Mouse (Mus musculus) kidney, postnatal 0 days (tissue): Measurements from ENCODE around the gene Lpar1. TPM values are rescaled to one million over a fixed set of nuclear protein-coding genes. Genes with fewer than 3 reads are reported as not detected.
A peak's percentile ranks its signal among the peaks of the same experiment; 100 is the strongest.

Source experiments
- ATAC-seq: fragments of 200-750 bp; cut with Nextera tagmentation; replicated peaks from 2 replicates; pipeline ENCODE4 v1.8.0; 2017; ENCODE audit warnings: low read depth, moderate number of reproducible peaks, moderate TSS enrichment, moderate library complexity; ENCODE audit not compliant: low FRiP score
- DNase-seq: peaks from one replicate; pipeline ENCODE4 v3.0.0-alpha.2; 2016; ENCODE audit warnings: low spot score
- H3K27ac ChIP-seq: fragments of 300-500 bp; sonication (generic); 2 replicates; pipeline ENCODE4 v1.5.1; 2014; ENCODE audit warnings: mild to moderate bottlenecking
- H3K27me3 ChIP-seq: fragments of 300-500 bp; sonication (generic); 2 replicates; pipeline ENCODE4 v1.6.1; 2014; ENCODE audit warnings: low read length, mixed read lengths; ENCODE audit not compliant: insufficient read depth
- H3K36me3 ChIP-seq: fragments of 300-500 bp; sonication (generic); 2 replicates; pipeline ENCODE4 v1.6.1; 2014; ENCODE audit warnings: low read length, mixed read lengths; ENCODE audit not compliant: insufficient read depth
- H3K4me1 ChIP-seq: fragments of 300-500 bp; sonication (generic); replicated peaks from 2 replicates; pipeline ENCODE4 v1.6.1; 2014; ENCODE audit warnings: antibody characterized with exemption, low read length, mixed read lengths; ENCODE audit not compliant: insufficient read depth
- H3K4me2 ChIP-seq: fragments of 300-500 bp; sonication (generic); 2 replicates; pipeline ENCODE4 v1.6.1; 2014; ENCODE audit warnings: mild to moderate bottlenecking, low read length, moderate library complexity, mixed read lengths
- H3K4me3 ChIP-seq: fragments of 300-500 bp; sonication (generic); replicated peaks from 2 replicates; pipeline ENCODE4 v1.5.1; 2014; ENCODE audit warnings: low read depth, low read length
- H3K9ac ChIP-seq: fragments of 300-500 bp; sonication (generic); 2 replicates; pipeline ENCODE4 v1.6.1; 2014; ENCODE audit warnings: low read depth, low read length
- H3K9me3 ChIP-seq: fragments of 300-500 bp; sonication (generic); replicated peaks from 2 replicates; pipeline ENCODE4 v1.6.1; 2016; ENCODE audit warnings: low read length, inconsistent platforms, mixed read lengths
- CTCF ChIP-seq: IDR thresholded peaks from 2 replicates; pipeline ENCODE4 v1.5.1; 2016; ENCODE audit warnings: antibody characterized with exemption, low read depth, mild to moderate bottlenecking, moderate library complexity
- WGBS: fragments of 180-500 bp; shearing (Covaris S2); extraction: QIAGEN DNeasy Blood & Tissue Kit; methylation state at CpG from one replicate; pipeline ENCODE4 v1.1.7; 2014; 5-methylcytosine and 5-hydroxymethylcytosine counted together
- polyA plus RNA-seq: library from polyadenylated mRNA; unstranded; fragments of >200 nt; fragmentation: Nextera tagmentation; extraction: Ambion mirVana; gene quantifications from 2 replicates; pipeline ENCODE4 v1.2.1, GENCODE M21; 2015

Lpar1 gene
- 23.1 and 24.9 TPM in 2 replicates for polyA plus RNA-seq

DNA sequence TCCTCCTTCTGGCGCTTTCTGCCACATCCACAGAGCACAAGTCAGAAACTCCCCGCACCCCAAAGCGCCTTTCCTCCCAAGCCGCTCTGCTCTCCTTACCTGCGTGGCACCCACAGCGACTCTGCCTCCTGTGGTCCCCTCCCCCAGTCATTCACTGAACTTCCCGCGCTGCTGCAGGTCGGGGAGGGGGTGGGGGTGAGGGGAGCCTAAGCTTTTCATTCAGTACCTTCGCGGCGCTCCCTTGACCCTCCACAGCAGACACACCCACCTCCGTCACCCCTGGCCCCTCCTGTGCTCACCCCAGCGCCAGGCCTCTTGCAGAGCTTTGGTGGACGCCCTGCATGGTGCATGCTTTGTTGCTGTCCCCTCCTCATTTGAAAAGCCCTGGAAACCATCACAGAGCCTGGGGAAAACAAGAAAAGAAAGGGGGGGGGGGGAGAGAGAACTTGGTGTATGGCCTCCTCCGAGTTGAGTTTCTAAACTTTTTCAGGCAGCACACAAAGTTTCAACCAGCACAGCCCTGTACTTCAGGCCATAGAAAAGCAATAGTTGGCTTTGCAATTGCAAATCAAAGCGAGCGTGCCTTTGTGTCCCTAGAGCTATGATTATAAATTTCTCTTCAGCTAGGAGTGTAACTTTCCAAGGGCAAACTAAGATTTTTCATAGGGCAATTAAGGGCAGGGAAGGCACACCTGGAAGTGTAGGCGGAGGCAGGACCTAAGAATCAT, at the start of gene Lpar1:
Gene Lpar1 (minus strand): TSS at position 268 of the 728 bp plus-strand sequence.
- ATAC-seq (peak; percentile 58), DNase-seq (no peak)
- no peaks in the 10 kb centered on the region for H3K9me3 ChIP-seq
- H3K36me3 ChIP-seq, result no peaks in the 10 kb centered on the region
- no peaks in the 10 kb centered on the region for H3K4me1 ChIP-seq
- peak within 1 kb of the TSS; percentile 95 for H3K4me2 ChIP-seq
- H3K27ac ChIP-seq, result peak within 1 kb of the TSS; percentile 84
- no peak for TF ChIP-seq CTCF
- H3K4me3 ChIP-seq, result peak within 1 kb of the TSS; percentile 80
- no peaks in the 10 kb centered on the region for H3K27me3 ChIP-seq
- WGBS, result 11% methylated on average over 19 of the region's 19 CpGs
- peak within 1 kb of the TSS; percentile 71 for H3K9ac ChIP-seq

- Histone ChIP-seq H3K27ac (no peak overlapping the region), H3K9ac (no peak overlapping the region), H3K4me3 (no peak overlapping the region), H3K9me3 (no peaks in the 10 kb centered on the region), H3K36me3 (no peaks in the 10 kb centered on the region), H3K4me2 (no peak overlapping the region), H3K27me3 (no peaks in the 10 kb centered on the region), H3K4me1 (no peaks in the 10 kb centered on the region)
- 33% methylated on average over 2 of the region's 2 CpGs for WGBS
- no peak for TF ChIP-seq CTCF
- ATAC-seq (no peak), DNase-seq (no peak)
Measured at GRCm38 (mm10) chr4:58585942-58586341, 32.2 kb upstream of the Lpar1 start.

DNA sequence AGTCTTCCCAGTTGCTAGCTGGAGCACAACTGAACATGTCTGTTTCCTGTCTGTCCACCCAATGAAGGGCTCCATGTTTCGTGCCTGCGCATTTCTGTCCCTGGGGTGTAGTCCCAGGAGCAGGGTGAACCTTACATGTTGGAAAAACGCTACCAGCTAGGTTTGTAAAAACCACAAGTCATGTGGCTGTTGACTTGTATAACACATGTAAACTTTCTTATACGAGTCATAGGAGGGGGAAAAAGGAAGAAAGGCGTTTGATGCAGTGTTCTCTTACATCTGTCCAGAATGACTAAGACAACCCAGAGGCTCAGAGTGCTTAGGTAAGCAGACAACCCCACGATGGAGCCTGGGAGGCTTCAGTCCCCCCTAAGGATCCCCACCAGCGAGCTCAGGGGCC, 27.5 kb upstream of the Lpar1 start:
- TF ChIP-seq CTCF, result no peak
- Histone ChIP-seq H3K27me3 (no peaks in the 10 kb centered on the region), H3K4me3 (no peak overlapping the region), H3K4me2 (no peak overlapping the region), H3K4me1 (no peaks in the 10 kb centered on the region), H3K27ac (no peak overlapping the region), H3K9ac (no peak overlapping the region), H3K36me3 (no peaks in the 10 kb centered on the region), H3K9me3 (no peaks in the 10 kb centered on the region)
- 77% methylated on average over 7 of the region's 7 CpGs for WGBS
- ATAC-seq, result no peak
- DNase-seq, result no peak

- Histone ChIP-seq H3K4me3 (no peak overlapping the region), H3K27ac (no peak overlapping the region), H3K36me3 (no peaks in the 10 kb centered on the region), H3K9me3 (no peaks in the 10 kb centered on the region), H3K9ac (no peak overlapping the region), H3K4me1 (no peaks in the 10 kb centered on the region), H3K27me3 (no peaks in the 10 kb centered on the region), H3K4me2 (no peak overlapping the region)
- ATAC-seq (no peak), DNase-seq (no peak)
- 91% methylated on average over 5 of the region's 5 CpGs for WGBS
- no peak for TF ChIP-seq CTCF
Measured at GRCm38 (mm10) chr4:58580516-58580915, 26.8 kb upstream of the Lpar1 start.

DNA sequence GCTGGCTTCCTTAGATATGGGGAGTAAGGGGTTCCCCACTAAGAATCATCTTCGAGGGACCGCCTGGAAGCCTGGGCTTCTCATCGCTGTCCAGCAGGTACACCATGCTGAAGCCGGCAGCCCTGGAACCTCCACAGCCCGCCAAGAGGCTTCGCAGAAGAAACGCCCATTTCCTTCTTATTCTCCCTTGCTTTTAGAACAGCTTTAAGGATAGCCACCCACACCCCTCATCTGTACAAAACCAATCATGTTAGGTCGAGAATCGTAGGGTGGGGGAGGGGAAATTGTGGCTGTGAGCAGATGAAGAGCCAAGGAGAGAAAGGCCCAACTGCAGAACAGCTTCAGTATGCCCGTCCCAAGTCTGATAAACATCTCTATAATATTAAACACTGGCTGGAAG, 26.4 kb upstream of the Lpar1 start:
- Histone ChIP-seq H3K27me3 (no peaks in the 10 kb centered on the region), H3K9ac (no peak overlapping the region), H3K27ac (no peak overlapping the region), H3K4me3 (no peak overlapping the region), H3K9me3 (no peaks in the 10 kb centered on the region), H3K4me1 (no peaks in the 10 kb centered on the region), H3K36me3 (no peaks in the 10 kb centered on the region), H3K4me2 (no peak overlapping the region)
- TF ChIP-seq CTCF, result no peak
- 79% methylated on average over 10 of the region's 10 CpGs for WGBS
- no peak for DNase-seq
- no peak for ATAC-seq

- H3K4me2 ChIP-seq, result no peak overlapping the region
- 0 out of 2 replicates have a peak, but pooled peaks have one; percentile 23 for TF ChIP-seq CTCF
- no peaks in the 10 kb centered on the region for H3K4me1 ChIP-seq
- no peaks in the 10 kb centered on the region for H3K36me3 ChIP-seq
- no peaks in the 10 kb centered on the region for H3K27me3 ChIP-seq
- H3K27ac ChIP-seq, result no peak overlapping the region
- no peak overlapping the region for H3K9ac ChIP-seq
- DNase-seq, result peak; percentile 86
- no peaks in the 10 kb centered on the region for H3K9me3 ChIP-seq
- H3K4me3 ChIP-seq, result no peak overlapping the region
- ATAC-seq, result peak; percentile 76; the same call in 1 of the 2 replicates
- WGBS, result 29% methylated on average over 2 of the region's 2 CpGs
Measured at GRCm38 (mm10) chr4:58578488-58578887, 24.8 kb upstream of the Lpar1 start.
